Mouse (Mus musculus) granulocyte monocyte progenitor cell, adult 5-6 weeks (primary cell): ENCODE results near the gene Ttyh3. TPM values are rescaled to one million over a fixed set of nuclear protein-coding genes. Genes with fewer than 3 reads are reported as not detected.
A peak's percentile ranks its signal among the peaks of the same experiment; 100 is the strongest.

Experiments
- ATAC-seq: replicated peaks from 2 replicates; pipeline ENCODE4 v1.8.0; 2016; ENCODE audit warnings: mild to moderate bottlenecking, moderate TSS enrichment, inconsistent platforms; ENCODE audit not compliant: poor library complexity, severe bottlenecking
- total RNA-seq, 2 experiments: library from RNA; stranded (forward) in 1 of 2; stranded (reverse) in 1 of 2; fragments of 200-712, 200-1000 nt in 1 of 2; fragments of >200 nt in 1 of 2; fragmentation: Nextera tagmentation in 1 of 2; gene quantifications; 2 replicates each; pipeline ENCODE4 v1.2.3; 2014 to 2017

Ttyh3 gene
- total RNA-seq, 2 experiments from 2014 or later = 9.2 to 42.0 TPM

GRCm38 (mm10) chr5:140634798-140635722 is 13.8 kb downstream of the Ttyh3 start:
- ATAC-seq = no peak

DNA sequence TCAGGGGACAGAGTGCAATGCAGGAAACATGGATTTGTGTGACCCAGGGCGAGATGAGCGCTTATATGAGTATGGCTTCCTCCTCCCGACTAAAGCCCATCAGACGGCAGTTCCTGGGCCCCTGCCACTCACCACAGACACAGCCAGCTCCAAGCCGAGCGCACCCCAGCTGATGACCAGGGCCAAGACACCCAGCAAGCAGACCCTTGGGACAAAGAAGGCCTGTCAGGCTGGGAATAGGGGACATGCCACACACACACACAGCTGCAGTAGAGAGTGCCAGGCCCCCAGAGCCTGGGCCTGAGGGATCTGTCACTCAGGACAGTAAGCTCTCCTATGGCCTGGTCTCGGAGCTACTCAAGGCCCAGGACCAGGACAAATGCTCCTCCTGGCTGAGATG is 15.4 kb downstream of the Ttyh3 start:
- ATAC-seq = no peak

DNA sequence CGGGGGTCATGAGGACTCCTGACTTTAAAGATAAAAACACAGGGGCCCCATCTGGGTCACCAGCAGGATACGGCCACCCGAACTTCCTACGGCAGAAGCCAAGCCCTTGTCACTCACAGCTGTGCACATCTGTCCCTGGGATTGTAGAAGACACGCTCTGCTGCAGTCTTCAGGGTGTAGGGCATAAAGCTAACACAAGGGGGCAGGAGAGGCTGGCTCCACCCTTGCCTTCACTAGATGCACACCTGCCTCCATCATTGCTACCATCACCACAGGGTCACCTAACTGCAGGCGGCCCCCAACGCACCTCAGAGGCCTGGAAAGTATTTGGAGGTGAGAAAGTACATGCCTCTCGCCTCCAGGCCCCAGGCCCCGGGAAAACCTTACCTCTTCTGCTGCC is 19.8 kb downstream of the Ttyh3 start:
- 0 out of 2 replicates have a peak, but pooled peaks have one; percentile 36 for ATAC-seq

- ATAC-seq = no peak
These were observed 21.3 kb downstream of the Ttyh3 start for GRCm38 (mm10) chr5:140627580-140627979.

- ATAC-seq = no peak
These were observed 23.9 kb downstream of the Ttyh3 start for GRCm38 (mm10) chr5:140624961-140625360.

GRCm38 (mm10) chr5:140624238-140624637 is 24.6 kb downstream of the Ttyh3 start:
- ATAC-seq = no peak

DNA sequence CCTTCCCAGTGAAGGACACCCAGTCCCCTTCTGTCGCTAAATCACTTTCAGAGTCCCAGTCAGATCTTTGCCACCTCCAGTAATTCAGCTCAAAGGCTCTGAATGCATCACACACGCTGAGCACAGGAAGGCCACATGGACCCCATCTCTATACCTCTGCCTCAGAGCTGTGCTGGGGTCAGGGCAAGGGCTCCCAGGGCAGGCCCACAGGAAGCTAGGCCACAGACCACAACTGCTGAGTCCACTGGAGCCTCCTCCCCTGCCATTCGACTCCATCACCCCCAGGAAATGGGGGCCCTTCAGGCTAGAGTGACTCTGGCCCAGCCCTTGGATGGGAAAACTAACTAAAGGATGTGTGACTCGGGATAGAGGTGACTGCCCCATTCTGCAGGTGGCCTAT is 25.0 kb downstream of the Ttyh3 start:
- ATAC-seq = no peak

DNA sequence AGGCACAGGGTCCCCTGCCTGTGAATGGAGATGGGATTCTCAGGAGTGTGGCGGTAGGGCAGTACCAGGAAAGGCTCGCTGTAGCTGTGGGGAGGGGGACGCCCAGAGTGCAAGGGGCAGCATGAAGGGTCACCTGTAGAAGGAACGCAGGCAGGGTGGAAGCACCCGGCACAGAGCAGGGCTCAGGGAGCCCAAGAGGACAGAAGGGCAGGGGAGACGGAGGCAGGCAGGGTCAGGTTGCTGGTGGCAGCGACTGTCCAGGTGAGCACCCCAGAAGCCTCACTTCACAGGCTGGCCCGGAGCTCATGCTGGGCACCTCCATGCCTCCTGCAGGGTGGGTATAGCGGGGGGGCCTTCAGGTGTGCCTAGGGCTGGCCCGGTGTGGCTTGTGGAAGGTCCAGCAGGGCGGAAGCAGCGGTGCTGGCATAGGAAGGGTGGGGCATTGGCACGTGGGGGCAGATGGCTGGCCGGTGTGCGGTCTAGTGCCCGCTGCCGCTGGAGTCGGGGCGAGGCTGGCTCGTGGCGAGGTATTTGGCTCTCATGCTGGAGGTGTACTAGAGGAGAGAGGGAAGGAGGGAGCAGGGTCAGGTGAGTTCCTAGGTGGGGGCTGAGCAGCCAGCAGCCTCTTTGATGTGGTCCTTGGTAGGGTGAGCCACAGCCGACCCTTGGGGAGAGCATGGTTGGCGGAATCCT is 25.7 kb downstream of the Ttyh3 start:
- no peak for ATAC-seq

GRCm38 (mm10) chr5:140621517-140621916 is 27.3 kb downstream of the Ttyh3 start:
- ATAC-seq = no peak

DNA sequence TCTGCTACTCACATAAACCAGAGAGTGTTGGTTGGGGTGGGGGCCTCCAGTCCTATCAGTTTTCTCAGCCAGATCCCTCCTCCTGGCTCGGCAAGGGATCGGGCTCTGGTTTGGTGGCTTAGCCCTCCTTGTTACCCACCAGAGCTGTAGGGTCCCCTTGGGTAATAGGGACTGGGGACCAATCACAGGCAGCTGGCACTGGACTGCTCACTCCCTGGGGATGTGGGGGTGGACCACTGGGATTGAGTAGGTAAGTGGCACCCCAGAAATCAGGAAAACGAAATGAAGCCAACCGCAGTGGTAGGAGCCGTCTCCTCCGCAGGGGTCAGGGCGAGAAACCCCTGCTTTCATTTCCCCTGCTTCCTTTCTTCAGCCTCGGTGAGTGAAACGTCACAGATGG is 27.7 kb downstream of the Ttyh3 start:
- ATAC-seq = no peak

GRCm38 (mm10) chr5:140619895-140620736 is 28.7 kb downstream of the Ttyh3 start:
- no peak for ATAC-seq

DNA sequence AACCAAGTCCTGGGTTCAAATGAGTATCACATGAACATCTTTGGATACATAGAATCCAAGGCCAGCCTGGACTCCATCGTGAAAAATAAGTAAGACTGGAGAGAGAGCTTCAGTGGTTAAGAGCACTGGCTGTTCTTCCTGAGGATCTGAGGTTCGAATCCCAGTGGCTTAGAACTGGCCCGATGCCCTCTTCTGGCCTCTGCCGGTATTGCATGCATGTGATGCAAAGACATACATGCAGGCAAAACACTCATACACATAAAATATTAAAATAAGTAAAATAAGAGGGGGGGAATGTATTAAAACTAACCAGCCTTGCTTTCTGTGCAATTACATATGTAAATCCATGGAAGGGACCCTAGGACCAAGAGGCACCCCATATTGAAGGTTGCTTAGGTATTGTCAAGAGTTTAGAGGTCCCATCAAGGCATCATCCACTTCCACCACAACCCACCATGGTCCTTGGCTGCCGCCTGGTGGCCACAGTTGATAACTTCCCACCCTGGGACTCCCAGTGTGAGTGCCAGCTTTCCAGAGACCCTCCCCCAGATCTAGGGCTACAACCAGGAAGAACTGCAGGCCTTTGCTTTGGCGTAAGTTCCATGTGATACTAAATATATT is 29.6 kb downstream of the Ttyh3 start:
- ATAC-seq = peak; percentile 23; the same call in 1 of the 2 replicates

GRCm38 (mm10) chr5:140617714-140618113 is 31.1 kb downstream of the Ttyh3 start:
- ATAC-seq = peak; percentile 85

DNA sequence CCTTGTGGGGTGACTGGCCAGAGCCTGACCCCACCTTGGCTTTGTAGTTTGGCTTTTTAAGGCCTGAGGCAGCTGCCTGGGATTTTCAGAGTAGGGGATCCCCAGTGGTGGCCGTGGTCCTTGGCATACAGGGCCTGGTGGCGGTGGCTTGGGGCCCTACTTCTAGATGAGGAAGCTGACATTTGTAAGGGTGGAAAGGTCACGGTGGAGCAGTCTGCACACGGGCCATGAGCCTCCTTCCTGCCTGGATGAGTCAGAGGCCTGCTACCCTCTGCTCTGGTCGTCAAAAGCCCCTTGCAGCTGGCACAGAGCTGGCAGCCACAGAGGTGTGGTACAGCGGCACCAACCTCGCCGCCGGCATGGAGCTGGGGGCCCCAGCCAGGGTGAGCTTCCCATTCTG is 32.1 kb downstream of the Ttyh3 start:
- peak; percentile 57 for ATAC-seq

DNA sequence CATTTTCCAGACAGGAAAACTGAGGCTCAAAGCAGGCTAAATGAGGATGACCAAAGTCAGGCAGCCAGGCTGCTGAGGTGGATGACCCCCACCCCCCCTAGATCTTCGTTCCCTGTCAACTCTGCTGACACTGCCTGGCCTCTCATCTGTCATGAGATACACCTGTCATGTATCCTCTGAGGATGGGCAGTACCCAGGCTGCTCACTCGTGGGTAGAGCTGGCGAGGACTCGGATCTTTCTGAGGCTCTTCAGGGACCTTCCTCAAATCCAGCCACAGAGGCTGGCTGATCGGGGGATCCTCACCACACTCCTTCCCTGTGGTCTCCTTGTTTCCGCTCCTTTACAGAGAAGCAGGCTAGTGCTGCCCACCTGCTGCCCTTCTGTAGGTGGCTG is 32.7 kb downstream of the Ttyh3 start:
- peak; percentile 26 for ATAC-seq

GRCm38 (mm10) chr5:140615321-140616109 is 33.3 kb downstream of the Ttyh3 start:
- no peak for ATAC-seq

DNA sequence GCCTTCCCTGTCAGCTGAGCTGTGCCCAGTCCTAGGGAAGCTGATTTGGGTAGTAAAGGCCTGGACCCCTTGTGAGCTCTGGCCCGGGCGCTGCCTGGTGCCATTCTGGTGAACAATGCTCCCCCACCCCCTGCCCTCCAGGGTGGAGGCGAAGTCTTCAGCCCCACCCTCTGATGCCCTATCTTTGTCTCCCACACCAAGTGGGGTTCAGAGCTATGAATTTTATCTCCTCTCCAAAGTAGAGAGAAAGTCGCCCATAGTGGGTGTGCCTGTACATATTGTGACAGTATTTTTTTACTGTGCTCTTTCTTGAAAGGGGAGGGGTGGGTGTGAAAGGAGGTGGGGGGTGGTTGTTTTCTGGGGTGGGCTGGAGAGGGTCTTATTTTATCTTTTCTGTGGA is 34.0 kb downstream of the Ttyh3 start:
- ATAC-seq = no peak

GRCm38 (mm10) chr5:140614141-140614540 is 34.7 kb downstream of the Ttyh3 start:
- ATAC-seq = no peak

DNA sequence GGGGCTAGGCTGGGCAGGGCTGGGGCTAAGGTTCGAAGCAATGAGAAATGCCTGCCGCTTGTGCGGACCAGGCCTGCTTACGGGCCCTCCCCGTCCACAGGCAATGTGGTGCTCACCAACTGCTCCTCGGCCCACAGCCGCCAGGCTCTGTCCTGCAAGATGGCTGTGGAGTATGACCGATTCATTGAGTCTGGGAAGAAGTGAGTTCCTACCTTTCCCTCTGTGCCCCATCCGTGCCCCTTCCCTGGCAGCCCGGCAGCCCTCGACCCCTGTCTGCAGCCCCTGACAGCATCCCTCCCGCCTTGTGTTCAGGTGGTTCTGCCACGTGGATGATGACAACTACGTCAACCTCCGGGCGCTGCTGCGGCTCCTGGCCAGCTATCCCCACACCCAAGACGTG is 36.6 kb downstream of the Ttyh3 start:
- no peak for ATAC-seq
